Mouse (Mus musculus) liver, embryonic 16.5 days (tissue): ENCODE measurements around the gene Hbs1l. TPM values are rescaled to one million over a fixed set of nuclear protein-coding genes. Genes with fewer than 3 reads are reported as not detected.

Experiments
- polyA plus RNA-seq: library from polyadenylated mRNA; unstranded; fragments of >200 nt; fragmentation: Nextera tagmentation; extraction: Ambion mirVana; gene quantifications from 2 replicates; pipeline ENCODE4 v1.2.1, GENCODE M21; 2015

Hbs1l gene
- polyA plus RNA-seq, 1 experiment from 2014 or later, result 58.7 TPM

Other genes starting within 250 kb of the Hbs1l start
- 7.7 and 8.8 TPM in 2 replicates for gene Myb, start 135.0 kb upstream of the Hbs1l start, polyA plus RNA-seq
- gene Aldh8a1, start 81.3 kb downstream of the Hbs1l start, polyA plus RNA-seq, result 42.7 and 48.6 TPM in 2 replicates